Mouse (Mus musculus) myocyte (in vitro differentiated cells): ENCODE measurements around the gene Iffo2.

ENCODE experiments used
- CEBPB ChIP-seq: IDR thresholded peaks from 2 replicates; pipeline ENCODE4 v1.6.1; 2011; ENCODE audit warnings: mild to moderate bottlenecking, moderate library complexity; ENCODE audit not compliant: poor library complexity, insufficient read depth, severe bottlenecking
- E2F4 ChIP-seq: IDR thresholded peaks from one replicate; pipeline ENCODE4 v1.6.1; 2011; ENCODE audit warnings: mild to moderate bottlenecking, control low read depth, moderate library complexity; ENCODE audit not compliant: insufficient read depth
- MYOD1 ChIP-seq, 3 experiments: IDR thresholded peaks; one replicate each; pipeline ENCODE4 v1.6.1; 2011; ENCODE audit warnings: control low read depth in 2 of 3, low read depth in 2 of 3, mild to moderate bottlenecking in 2 of 3, moderate library complexity in 1 of 3; ENCODE audit not compliant: insufficient read length in 2 of 3, control insufficient read depth in 1 of 3
- POLR2A ChIP-seq: IDR thresholded peaks from one replicate; pipeline ENCODE4 v1.6.1; 2011; ENCODE audit warnings: low read depth, mild to moderate bottlenecking, control low read depth, moderate library complexity; ENCODE audit not compliant: insufficient read length
- REST ChIP-seq: IDR thresholded peaks from one replicate; pipeline ENCODE4 v1.6.1; 2011; ENCODE audit warnings: mild to moderate bottlenecking, control low read depth, moderate library complexity; ENCODE audit not compliant: insufficient read depth, insufficient read length

- TF ChIP-seq CEBPB = no peak
- TF ChIP-seq POLR2A = no peak
- no peak for TF ChIP-seq E2F4
- no peak for TF ChIP-seq MYOD1 (IDR thresholded peaks at IDR 0.05; ENCODE audit: control insufficient read depth in 1 of 3, insufficient read length in 2 of 3, low read depth in 2 of 3)
- no peak for TF ChIP-seq REST
Observed at GRCm38 (mm10) chr4:139669847-139670246, 139.5 kb downstream of the Iffo2 start.
